9 mouse cellular contexts compared by ENCODE assay signal in the genomic region with DNA sequence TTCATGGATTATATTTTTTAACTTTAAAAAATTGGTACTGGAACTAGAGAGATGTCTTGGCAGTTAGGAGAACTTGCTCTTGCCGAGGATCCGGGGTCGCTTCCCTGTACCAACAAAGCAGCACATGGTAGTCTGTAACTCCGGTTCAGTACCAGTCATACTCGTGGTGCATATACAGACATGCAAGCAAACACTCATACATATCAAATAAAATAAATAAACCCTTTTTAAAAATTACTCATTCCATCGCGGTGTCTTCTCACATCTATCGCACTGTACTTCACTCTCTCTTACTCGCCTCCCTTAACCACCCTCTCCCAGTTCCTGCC. TPM values are rescaled to one million over a fixed set of nuclear protein-coding genes. Genes with fewer than 3 reads are reported as not detected.
DNase-seq lines count a peak whose midpoint lies in the region; ATAC-seq lines count a peak whose summit lies in the region.
"Had no signal": no experiment of that assay in that cellular context is flagged by ENCODE, and none has a peak within 500 bp of the region (broad histone marks: within the 10 kb centered on the region; RNA-seq: fewer than 3 reads in every experiment).

No protein-coding gene starts in this region.

- no peak overlapping the region for H3K27ac ChIP-seq in heart, embryonic 15.5 days
- no peak overlapping the region for H3K27ac ChIP-seq in neural tube, embryonic 11.5 days (ENCODE audit: low read depth, low read length)
- no peak overlapping the region for H3K27ac ChIP-seq in limb, embryonic 13.5 days

- H3K9ac ChIP-seq in heart, embryonic 15.5 days, result no peak overlapping the region
- no peak overlapping the region for H3K9ac ChIP-seq in neural tube, embryonic 11.5 days (ENCODE audit: low read length)
- H3K9ac ChIP-seq in limb, embryonic 13.5 days, result no peak overlapping the region

- peak overlapping the region; percentile 80 for H3K4me2 ChIP-seq in heart, embryonic 15.5 days
- H3K4me2 ChIP-seq in neural tube, embryonic 11.5 days (ENCODE audit: low read depth), result peak overlapping the region; percentile 41; the same call in 1 of the 2 replicates
- H3K4me2 ChIP-seq in limb, embryonic 13.5 days (replicated peaks), result peak overlapping the region; percentile 65

- no peaks in the 10 kb centered on the region for H3K27me3 ChIP-seq in heart, embryonic 15.5 days
- H3K27me3 ChIP-seq in neural tube, embryonic 11.5 days (ENCODE audit: control insufficient read depth, insufficient read depth, low read length), result no peaks in the 10 kb centered on the region
- no peaks in the 10 kb centered on the region for H3K27me3 ChIP-seq in limb, embryonic 13.5 days

- no peaks in the 10 kb centered on the region for H3K9me3 ChIP-seq in heart, embryonic 15.5 days (replicated peaks)
- H3K9me3 ChIP-seq in neural tube, embryonic 11.5 days (ENCODE audit: control insufficient read depth, low read length), result no peaks in the 10 kb centered on the region
- no peaks in the 10 kb centered on the region for H3K9me3 ChIP-seq in limb, embryonic 13.5 days

- intact Hi-C loops in heart, postnatal 14 days (cut with DNase I), result no loop called here

- H3K36me3 ChIP-seq in heart, embryonic 15.5 days, result no peaks in the 10 kb centered on the region
- H3K36me3 ChIP-seq in neural tube, embryonic 11.5 days (ENCODE audit: control insufficient read depth, insufficient read depth, low read length), result no peaks in the 10 kb centered on the region
- no peaks in the 10 kb centered on the region for H3K36me3 ChIP-seq in limb, embryonic 13.5 days

- no peak for ATAC-seq in heart, embryonic 15.5 days (replicated peaks; ENCODE audit: insufficient number of reproducible peaks, insufficient read depth, low FRiP score, low read depth)
- no peak for ATAC-seq in neural tube, embryonic 11.5 days (ENCODE audit: insufficient read depth, low FRiP score, low TSS enrichment)
- no peak for ATAC-seq in limb, embryonic 13.5 days (ENCODE audit: low FRiP score, low read depth)

- 0 out of 2 replicates have a peak, but pooled peaks cover 3% of the 10 kb centered on the region for H3K4me1 ChIP-seq in heart, embryonic 15.5 days (replicated peaks)
- no peaks in the 10 kb centered on the region for H3K4me1 ChIP-seq in neural tube, embryonic 11.5 days (ENCODE audit: control insufficient read depth, insufficient read depth, low read length)
- H3K4me1 ChIP-seq in limb, embryonic 13.5 days, result peaks cover 9% of the 10 kb centered on the region; the same call in 1 of the 2 replicates

- peak overlapping the region; percentile 50 for H3K4me3 ChIP-seq in heart, embryonic 15.5 days
- H3K4me3 ChIP-seq in neural tube, embryonic 11.5 days (ENCODE audit: low read depth, low read length), result no peak overlapping the region
- H3K4me3 ChIP-seq in limb, embryonic 13.5 days, result peak overlapping the region; percentile 43

- WGBS in heart, embryonic 15.5 days, result 63% methylated on average over 9 of the region's 9 CpGs
- WGBS in neural tube, embryonic 11.5 days, result 73% methylated on average over 9 of the region's 9 CpGs
- WGBS in limb, embryonic 13.5 days, result 61% methylated on average over 9 of the region's 9 CpGs

- DNase-seq in heart, postnatal 14 days, result no peak
- no peak for DNase-seq in neural tube, embryonic 11.5 days (ENCODE audit: low spot score)
- DNase-seq in neural tube, embryonic 10.5 days (ENCODE audit: extremely low spot score, low spot score), result no peak
- no peak for DNase-seq in c-Kit-positive CD71-positive TER-119-positive erythroid progenitor cells, embryonic 14.5 days (ENCODE audit: low spot score)
- DNase-seq in frontal cortex, adult 2 months (ENCODE audit: extremely low spot score in 1 of 2, low spot score in 1 of 2), result no peak
- no peak for DNase-seq in urinary bladder, postnatal 10 days (ENCODE audit: low spot score)

RNA-seq across cellular contexts. Expression of a gene that starts 0.7 kb away (rescaled TPM):
- 3.6 and 4.0 TPM in 2 replicates for polyA plus RNA-seq in heart, embryonic 15.5 days (2015; fragmentation: Nextera tagmentation; extraction: Ambion mirVana)
- under 1 TPM in 1 of 2 experiments, not detected in 1; 0.32 TPM for total RNA-seq in heart, postnatal 14 days (2021)
- 6.2 and 7.3 TPM in 2 replicates for polyA plus RNA-seq in neural tube, embryonic 11.5 days (2014; fragmentation: Nextera tagmentation; extraction: Ambion mirVana)
- polyA plus RNA-seq in limb, embryonic 13.5 days (2015; fragmentation: Nextera tagmentation; extraction: Ambion mirVana), result 7.6 and 8.0 TPM in 2 replicates
- polyA plus RNA-seq in frontal cortex, adult 2 months (2012; rRNA removed), result 0.82 and 0.94 TPM in 2 replicates
- total RNA-seq: gastrocnemius, adult 8-10 months had no signal

RNA-seq across cellular contexts. Expression of a gene that starts 8.7 kb away (rescaled TPM):
- polyA plus RNA-seq in heart, embryonic 15.5 days (2015; fragmentation: Nextera tagmentation; extraction: Ambion mirVana), result 0.18 TPM in 1 of 2 replicates, not detected in the other
- not detected for total RNA-seq in heart, postnatal 14 days (2021)
- polyA plus RNA-seq in neural tube, embryonic 11.5 days (2014; fragmentation: Nextera tagmentation; extraction: Ambion mirVana), result 1.2 TPM in 1 of 2 replicates, not detected in the other
- 0.20 TPM in 1 of 2 replicates, not detected in the other for polyA plus RNA-seq in limb, embryonic 13.5 days (2015; fragmentation: Nextera tagmentation; extraction: Ambion mirVana)
- 0.80 and 1.3 TPM in 2 replicates for polyA plus RNA-seq in frontal cortex, adult 2 months (2012; rRNA removed)
- total RNA-seq: gastrocnemius, adult 8-10 months had no signal

RNA-seq across cellular contexts. Expression of a gene that starts 41.4 kb away (rescaled TPM):
- 49.2 and 68.9 TPM in 2 replicates for polyA plus RNA-seq in heart, embryonic 15.5 days (2015; fragmentation: Nextera tagmentation; extraction: Ambion mirVana)
- total RNA-seq in heart, postnatal 14 days (2021), result 10 to 100 TPM; 28.9 to 30.4 TPM
- 51.8 and 52.1 TPM in 2 replicates for polyA plus RNA-seq in neural tube, embryonic 11.5 days (2014; fragmentation: Nextera tagmentation; extraction: Ambion mirVana)
- polyA plus RNA-seq in limb, embryonic 13.5 days (2015; fragmentation: Nextera tagmentation; extraction: Ambion mirVana), result 58.1 and 58.2 TPM in 2 replicates
- polyA plus RNA-seq in frontal cortex, adult 2 months (2012; rRNA removed), result 41.5 and 47.3 TPM in 2 replicates

RNA-seq across cellular contexts. Expression of a gene that starts 41.4 kb away (rescaled TPM):
- polyA plus RNA-seq in heart, embryonic 15.5 days (2015; fragmentation: Nextera tagmentation; extraction: Ambion mirVana), result 0.48 and 3.0 TPM in 2 replicates
- total RNA-seq in heart, postnatal 14 days (2021), result 1 to 10 TPM in 1 of 2 experiments, under 1 TPM in 1; 0.84 to 1.5 TPM
- 0.38 and 0.58 TPM in 2 replicates for polyA plus RNA-seq in neural tube, embryonic 11.5 days (2014; fragmentation: Nextera tagmentation; extraction: Ambion mirVana)
- polyA plus RNA-seq in limb, embryonic 13.5 days (2015; fragmentation: Nextera tagmentation; extraction: Ambion mirVana), result 0.04 and 0.05 TPM in 2 replicates
- 1.6 and 1.7 TPM in 2 replicates for polyA plus RNA-seq in frontal cortex, adult 2 months (2012; rRNA removed)
